Mouse (Mus musculus) heart, postnatal 4 days (tissue): ENCODE results near the gene Ccdc85c. TPM values are rescaled to one million over a fixed set of nuclear protein-coding genes. Genes with fewer than 3 reads are reported as not detected.

ENCODE experiments used
- DNase-seq: peaks from one replicate; pipeline ENCODE4 v3.0.0; 2021
- total RNA-seq, 2 experiments: library from RNA; stranded (reverse); gene quantifications; 2 replicates each; pipeline ENCODE4 v1.2.3; 2021

Ccdc85c gene
- total RNA-seq, 2 experiments from 2014 or later, result 35.2 to 37.2 TPM

DNA sequence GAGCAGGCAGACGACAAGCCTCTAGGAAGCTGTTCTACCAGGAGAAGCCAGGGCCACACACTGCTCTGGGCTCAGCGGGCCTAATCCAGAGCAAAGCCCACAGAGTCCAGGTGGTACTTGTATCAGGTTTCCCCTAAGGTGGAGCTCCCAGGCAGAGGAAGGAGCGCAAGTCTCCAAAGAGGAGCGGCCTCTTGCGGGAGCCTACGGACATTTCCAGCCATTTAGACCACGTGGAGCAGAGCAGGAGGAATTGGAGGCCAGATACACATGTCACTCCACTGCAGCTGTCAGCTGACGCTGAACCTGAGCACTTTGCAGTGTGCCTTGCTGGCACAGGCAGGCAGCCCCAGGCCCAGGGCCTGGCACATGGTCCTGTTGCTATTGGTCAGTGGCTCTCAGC lies 60.1 kb downstream of the Ccdc85c start:
- no peak for DNase-seq

DNA sequence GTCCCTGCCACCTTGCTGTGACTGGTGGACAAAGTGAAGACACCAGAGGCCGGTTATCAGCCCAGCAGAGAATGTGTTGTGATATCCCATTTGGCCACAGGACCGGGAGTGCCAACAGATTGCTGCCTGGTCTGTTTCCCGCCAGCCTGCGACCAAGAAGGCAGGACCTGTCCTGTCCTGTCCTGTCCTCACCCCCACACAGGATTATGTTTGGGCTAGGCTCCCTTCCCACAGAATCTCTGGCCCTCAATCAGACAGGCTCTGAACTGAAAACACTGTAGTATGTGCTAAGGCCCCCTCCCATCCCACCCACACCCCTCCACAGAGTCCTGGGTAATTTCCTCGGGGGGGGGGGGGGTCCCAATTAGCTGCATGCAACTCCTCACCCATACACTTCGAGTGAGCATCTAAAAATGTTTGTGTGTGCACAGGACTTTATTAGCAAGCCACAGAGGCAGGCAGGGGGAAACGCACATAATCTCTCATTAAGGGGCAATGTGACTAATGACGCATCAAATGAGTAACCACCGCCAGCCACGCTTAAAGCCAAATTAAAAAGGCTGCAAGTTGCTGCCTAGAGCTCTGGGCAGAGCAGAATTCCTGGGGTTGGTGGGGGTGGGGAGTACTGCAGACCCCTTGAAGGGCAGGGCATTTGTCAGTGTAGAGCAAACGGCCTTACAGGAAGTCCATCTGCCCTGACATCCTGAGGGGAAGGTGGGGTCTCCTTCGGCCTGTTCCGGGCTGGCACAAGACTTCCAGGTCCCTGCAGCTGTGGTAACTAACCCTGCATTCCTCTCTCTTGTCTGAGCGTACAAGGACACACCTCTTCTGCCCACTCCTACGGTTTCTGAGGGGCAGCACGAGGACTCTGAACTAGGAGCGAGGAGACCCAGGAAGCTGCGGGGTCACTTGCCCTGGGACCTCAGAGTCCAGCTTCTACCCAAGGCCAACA lies 61.9 kb downstream of the Ccdc85c start:
- no peak for DNase-seq

DNA sequence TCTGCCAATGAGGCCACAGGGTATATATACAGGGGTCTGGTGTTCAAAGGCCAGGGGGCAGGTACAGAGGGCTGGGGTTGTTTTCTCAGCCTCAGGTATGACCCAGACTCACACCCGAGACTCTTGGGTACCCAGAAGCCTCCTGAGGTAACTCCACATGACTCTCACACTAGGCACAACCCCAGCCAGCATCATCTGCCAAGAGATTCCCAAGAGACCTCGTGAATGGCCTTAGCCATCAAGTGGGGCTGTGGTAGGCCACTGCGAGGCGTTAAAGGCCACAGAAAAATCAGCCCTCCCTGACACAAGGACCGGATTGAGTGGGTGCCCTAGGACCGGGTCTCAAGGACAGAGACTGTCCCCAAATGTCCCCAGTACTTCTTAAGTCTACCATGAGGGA lies 62.7 kb downstream of the Ccdc85c start:
- no peak for DNase-seq

DNA sequence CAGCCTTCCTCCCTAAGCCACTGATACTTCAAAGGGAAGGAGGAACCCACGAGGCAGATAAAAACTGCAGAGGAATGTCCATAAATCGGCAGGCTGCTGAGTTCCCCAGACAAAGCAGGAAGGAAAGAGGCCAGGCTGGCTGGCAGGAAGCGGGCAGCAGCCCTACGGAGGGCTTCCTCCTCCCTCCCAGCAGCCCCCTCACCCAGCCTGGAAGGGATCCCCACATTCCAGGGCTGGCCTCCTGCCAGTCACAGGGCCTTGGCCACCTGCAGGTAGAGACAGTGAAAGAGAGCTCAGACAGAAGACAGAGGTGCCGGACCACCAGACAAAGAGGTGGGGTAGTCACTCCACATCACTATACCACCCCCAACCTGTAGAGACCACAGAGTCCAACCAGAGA lies 63.2 kb downstream of the Ccdc85c start:
- DNase-seq, result no peak

DNA sequence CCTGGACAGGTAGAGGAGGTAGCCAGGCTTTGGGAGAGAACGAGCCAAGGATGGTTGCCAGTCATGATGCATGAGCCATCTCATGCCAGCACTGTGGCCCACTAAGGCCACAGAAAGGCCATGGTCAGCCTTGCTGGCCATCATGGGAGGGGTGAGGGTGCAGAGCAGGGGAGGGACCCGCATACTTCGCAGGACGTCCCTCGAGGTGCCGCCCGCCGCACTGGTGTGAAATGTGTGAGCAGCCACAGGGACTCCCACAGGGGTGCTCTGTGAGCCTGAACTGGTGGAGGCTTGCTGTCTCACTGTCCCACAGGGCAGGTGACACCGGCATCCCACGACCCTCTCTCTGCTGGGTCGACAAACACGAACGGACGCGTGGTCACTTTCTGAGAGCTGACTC lies 64.6 kb downstream of the Ccdc85c start:
- no peak for DNase-seq

DNA sequence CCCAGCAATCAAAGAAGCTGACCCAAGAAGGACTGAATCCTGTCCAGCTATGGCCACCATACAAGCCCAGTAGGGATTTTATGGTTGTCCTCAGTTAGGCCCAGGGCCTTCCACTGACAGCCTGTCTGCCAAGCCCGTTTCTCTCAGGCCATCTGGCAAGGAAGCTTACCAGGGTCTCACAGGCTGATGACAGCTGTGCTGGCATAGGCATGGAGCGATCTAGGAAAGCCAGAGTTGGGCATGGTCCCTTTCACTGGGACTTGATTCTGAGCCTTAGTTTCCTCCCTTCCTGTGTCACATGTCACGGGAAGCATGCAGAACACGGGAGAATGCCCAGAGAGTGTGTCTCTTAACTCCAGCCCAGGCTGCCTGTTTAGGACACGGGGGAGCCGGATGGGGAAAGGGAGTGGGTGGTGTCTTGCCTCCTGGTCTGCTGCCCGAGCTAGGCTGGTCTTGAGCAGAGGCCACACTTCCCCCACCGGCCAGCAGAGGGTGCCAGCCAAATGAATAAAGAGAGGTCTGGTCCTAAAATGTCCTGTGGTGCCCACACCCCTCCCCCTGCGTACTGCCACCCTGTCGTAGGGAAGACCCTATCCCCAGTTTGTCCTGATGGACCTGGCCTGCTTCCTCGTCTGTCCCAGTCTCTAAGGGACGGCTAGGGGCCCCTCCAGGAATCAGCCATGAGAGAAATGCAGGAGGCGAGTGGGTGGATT lies 66.3 kb downstream of the Ccdc85c start:
- DNase-seq, result peak; percentile 85

DNA sequence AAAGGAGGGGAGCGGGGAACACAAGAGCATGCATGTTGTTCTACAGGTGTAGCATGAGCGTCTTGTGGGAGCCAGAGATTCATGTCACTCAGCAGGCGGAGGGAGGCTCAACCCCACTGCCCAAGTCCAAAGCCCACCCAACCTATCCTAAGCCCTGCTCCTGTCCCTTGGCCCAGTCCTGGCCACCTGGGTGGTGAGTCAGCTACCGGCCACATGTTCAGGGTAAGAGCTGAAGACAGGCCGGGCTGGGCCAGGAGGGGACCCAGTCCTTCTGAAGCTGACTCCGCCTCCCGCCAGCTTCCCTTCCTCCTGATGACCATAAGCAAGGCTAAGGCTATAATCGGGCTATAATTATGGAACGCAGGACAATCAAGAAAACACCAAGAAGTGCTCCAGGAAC lies 67.0 kb downstream of the Ccdc85c start:
- no peak for DNase-seq

DNA sequence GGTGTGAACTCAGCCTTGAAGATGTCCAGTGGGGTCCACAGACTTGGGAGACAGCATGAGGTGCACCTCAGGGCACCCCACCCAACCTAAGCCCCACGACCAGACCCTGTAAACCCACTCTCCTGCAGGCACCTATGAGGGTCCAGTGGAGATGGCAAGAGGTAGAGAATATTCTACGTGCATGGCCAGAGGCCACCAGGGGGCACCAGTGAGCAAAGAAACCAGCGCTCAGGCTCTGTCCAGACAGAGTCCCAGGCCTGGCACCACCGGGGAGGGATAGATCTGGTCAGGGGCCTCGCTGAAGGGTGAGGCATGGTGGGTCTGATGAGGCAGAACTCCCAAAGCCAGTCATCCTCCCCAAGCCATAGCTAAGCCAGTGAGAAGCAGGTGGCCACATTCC lies 68.6 kb downstream of the Ccdc85c start:
- DNase-seq, result peak; percentile 88

DNA sequence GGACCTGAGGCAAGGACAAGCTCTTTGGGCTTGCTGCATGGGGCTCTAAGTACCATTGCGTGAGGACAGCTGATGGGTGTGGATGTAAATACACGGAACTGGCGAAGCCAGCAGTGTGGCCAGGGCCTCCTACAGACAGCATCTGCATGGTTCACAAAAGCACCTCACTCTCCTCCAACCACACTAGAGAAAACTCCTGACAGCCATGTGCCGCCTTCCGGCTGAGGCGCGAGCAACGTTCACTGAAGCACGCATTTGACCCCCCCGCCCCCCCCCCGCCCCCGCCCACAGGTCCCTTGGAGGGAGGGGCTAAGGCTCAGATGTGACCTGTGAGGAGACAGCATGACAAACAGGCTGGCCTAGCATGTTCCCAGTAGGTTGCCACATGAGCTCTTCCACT lies 70.2 kb downstream of the Ccdc85c start:
- DNase-seq, result no peak

DNA sequence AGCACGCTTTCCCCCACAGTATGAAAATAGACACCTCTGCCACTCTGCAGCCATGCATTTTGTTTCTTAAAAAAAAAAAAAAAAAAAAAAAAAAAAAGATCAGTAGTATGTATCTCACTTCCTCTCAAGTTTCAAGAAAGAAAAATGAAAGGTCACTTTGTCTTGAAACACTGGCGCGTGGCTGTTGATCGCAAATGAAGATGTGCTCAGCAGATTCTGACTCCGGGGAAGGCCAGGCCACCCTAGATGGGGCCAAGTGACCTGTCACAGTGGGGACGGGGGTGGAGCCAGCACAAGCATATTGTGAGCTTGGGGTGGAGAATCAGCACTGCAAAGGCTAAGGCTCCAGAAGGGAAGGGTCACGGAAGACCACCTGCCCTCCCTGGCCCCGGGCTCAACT lies 71.3 kb downstream of the Ccdc85c start:
- no peak for DNase-seq

DNA sequence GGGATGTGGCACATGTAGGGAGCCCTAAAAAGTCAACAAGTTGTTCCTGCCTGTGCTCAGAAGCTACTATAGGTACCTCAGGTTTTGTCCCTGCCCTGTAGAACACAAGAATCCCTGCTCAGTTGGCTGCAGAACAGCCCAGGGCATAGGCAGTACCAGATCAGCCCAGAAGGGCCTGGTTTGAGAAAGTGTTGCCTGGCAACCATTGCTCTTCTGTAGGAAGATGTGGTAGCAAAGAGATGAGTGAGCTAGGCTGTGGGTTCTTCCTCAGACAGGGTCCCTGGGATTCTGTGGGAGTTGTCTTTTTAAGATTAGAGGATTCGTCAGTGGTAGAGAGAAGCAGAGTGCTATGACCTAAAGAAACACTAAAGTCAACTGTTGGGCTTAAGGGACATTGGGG lies 75.1 kb downstream of the Ccdc85c start:
- no peak for DNase-seq

DNA sequence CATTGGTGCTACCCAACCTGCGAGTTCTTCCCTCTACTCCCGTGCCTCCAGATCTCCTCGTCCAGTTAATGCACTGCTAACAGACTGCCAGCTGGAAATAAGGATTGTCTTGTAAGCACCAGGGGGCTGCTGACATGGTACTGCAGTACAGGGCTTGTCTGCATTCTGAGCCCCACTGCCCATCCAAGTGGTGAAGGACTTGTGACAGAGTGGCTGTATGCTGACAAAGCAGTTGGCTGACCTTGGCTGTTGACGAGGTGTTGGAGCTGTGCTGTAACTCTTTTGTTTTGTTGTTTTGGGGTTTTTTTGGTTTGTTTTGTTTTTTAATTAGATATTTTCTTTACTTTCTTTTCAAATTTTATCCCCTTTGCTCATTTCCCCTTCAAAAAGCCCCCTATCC lies 76.8 kb downstream of the Ccdc85c start:
- no peak for DNase-seq

DNA sequence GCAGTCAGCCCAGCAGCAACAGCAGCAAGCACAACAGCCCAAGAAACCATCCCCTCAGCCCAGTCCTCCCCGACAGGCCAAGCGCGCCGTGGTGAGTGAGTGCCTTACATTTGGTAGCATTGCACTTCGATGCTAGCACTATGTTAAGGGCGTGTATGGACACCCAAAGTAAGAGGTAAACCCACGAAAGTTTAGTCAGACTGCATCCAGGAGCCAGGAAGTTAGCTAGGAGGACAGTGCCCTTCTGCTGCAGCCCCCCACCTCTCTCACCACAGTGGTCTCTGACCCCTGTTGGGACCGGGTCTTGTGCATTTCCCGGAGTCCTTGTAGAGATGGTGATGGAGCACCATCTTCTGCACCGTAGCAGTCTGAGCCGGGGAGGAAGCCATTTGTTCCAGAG lies 79.5 kb downstream of the Ccdc85c start:
- no peak for DNase-seq

DNA sequence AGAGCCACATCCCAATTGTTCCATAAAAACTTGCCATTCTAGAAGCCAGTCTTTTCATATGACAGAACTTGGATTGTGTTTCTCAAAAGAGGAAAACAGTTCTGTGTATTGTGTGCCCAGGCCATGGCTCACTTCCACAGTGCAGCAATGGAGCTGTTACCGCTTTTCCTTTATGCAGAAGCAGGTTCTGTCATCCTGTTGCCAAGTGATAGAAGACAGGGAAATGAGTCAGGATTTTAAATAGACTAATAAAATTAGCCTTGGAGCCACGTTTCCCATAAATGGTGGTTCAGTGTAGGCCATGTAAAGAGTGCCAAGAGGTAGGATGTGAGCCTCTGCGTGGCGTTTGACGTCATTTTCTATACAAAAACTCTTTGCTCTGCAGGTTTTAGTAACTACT lies 81.3 kb downstream of the Ccdc85c start:
- no peak for DNase-seq

DNA sequence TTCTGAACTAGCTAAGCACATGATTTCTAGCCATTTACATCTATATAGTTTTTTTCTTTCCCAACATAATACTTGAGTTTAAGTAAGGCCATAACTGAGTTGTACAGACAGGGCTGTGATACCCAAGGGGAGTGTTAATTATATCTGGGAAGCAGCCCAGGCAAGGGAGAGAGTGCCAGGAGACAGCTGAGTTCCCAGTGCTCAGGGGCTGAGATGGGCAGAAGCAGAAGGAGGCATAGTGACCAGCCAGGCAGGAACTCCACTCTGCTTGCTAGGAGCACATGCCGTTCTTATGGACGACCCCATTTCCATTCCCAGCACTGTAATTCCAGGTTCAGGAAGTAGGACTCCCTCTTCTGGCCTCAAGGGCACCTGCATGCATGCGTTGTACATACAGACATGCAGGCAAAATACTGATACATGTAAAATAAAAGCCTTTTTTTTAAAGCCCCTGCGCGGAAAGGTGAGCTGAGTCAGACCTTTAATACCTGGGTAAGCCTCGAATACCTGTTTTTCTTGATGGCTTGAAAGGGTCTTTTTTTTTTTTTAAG lies 87.6 kb downstream of the Ccdc85c start:
- DNase-seq, result no peak

DNA sequence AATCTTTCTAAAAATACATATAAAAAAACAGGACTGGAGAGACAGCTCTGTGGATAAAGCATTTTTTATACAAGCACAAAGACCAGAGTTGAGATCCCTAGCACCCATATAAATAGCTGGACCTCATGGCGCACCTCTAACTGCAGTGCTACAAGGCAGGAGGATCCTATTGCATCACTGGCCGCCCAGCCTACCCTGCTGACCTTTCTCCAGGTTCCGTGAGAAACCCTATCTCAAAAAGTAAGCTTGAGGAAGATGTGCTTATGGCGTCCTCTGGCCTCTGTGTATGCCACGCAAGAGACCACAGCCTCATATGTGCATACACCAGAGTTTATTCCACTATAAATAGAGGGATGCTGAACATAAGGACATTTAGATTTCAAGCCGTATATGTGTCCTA lies 93.5 kb downstream of the Ccdc85c start:
- DNase-seq, result no peak

DNA sequence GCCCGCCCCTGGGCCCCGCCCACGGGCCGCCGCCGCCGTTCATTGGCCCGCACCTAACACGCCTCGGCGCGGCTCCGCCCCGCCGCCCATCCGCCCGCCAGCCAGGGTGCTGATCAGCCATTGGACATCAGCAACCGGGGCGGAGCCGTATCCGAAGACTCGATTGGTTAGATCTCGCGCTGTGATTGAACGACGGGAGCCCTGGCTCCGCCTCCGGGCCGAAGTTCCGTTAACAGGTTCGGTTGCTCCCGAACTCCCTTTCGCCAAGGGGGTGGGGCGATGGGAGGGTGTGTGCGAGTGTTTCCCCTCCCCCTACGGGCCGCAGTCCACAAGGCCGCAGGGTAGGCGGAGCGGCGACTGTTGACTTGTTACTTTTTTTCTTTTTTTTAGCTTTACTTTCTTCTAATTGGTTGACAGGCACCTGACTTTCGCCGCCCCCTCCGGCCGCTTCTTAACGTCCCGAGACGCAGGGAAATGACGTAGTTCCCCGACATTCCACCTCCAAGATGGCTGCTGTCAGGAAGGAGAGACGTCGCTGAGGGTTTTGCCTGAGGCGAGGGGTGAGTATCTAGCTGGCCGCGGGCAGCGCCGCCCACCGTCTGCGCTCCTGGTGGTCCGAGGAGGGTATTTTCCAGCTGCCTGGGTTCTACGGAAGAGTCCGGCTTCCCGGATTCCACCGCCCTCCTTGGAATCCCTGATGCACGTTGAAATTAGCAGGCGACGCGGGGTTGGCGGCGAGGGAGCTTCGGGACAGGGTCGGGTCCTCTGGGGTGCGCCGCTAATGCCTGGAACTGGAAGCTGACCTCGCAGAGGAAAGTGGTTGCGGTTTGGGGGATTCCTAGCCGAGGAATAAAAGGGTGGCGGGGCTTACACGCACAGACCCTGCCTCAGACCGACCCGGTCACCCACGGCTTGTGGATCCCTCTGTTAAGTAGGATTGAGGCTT lies 95.6 kb downstream of the Ccdc85c start, which contains the start of gene Ccnk:
Gene Ccnk (plus strand): TSS at position 259 of the 946 bp plus-strand sequence.
- DNase-seq, result peak; percentile 99

DNA sequence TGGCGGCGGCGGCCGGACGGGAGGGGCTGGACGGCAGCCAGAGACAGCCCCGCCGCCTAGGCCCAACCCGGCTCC lies 96.1 kb downstream of the Ccdc85c start, which contains the start of gene Setd3:
Gene Setd3 (minus strand): TSS at position 69 of the 75 bp plus-strand sequence.
- no peak for DNase-seq

DNA sequence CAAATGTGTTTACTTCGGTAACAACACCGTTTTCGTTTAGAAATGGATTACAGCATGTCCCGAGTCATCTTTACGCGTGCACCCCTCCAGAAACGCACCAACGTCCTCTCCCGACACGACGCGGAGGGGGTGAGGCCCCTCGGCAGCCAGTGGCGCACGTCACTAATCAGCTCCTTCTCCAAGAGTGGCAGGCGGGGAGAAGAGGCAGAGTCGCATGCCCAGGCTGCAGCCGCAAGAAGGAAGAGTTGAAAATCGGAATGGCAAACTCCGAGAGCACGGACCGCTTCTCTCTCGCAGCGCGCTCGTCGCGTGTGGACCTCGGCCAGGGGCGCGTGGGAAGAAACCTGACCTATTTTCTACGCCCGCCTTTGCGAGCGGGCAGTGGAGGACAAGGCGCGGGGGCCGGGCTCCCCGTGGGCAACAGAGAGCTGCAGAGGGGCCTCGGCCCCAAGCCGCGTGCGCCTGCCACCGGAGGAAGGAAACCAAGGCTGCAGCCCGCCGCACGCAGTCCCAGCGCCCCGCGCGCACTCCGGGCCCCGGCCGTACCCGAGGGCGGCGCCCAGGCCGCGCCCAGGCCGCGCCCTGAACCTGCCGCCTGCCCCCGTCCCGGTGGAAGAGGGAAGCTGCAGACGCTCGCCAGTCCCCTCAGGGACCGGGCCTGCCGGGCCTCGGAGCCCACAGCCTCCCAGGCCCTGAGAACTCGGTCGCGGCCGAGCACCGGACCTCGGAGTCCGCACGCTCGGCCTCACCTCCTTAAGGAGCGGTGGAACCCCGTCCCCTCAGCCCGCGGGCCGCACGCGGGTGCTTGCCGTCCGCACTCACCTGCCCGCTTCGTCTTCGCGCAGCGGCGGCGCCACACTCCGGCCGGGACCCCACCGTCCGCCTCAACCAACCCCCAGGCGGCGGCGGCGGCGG lies 96.6 kb downstream of the Ccdc85c start:
- DNase-seq, result peak; percentile 57

DNA sequence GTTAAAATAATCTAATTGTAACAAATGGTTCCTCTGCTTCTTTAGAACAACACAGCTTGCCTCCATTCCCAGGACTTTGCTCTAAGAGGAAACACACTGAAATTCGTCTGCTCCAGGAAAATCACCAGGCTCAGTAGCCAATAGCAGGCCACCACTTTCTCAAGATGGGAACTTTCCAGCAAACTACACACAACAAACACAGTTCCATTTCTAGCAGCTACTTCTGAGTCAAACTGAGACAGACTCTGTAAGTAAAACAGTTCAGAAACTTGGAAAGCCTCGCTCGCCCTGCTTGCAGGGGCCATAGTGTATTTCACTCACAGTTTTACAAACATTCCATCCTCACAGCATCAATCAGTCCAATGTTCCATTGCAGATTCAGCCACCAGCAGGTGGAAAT lies 98.9 kb downstream of the Ccdc85c start:
- no peak for DNase-seq

DNA sequence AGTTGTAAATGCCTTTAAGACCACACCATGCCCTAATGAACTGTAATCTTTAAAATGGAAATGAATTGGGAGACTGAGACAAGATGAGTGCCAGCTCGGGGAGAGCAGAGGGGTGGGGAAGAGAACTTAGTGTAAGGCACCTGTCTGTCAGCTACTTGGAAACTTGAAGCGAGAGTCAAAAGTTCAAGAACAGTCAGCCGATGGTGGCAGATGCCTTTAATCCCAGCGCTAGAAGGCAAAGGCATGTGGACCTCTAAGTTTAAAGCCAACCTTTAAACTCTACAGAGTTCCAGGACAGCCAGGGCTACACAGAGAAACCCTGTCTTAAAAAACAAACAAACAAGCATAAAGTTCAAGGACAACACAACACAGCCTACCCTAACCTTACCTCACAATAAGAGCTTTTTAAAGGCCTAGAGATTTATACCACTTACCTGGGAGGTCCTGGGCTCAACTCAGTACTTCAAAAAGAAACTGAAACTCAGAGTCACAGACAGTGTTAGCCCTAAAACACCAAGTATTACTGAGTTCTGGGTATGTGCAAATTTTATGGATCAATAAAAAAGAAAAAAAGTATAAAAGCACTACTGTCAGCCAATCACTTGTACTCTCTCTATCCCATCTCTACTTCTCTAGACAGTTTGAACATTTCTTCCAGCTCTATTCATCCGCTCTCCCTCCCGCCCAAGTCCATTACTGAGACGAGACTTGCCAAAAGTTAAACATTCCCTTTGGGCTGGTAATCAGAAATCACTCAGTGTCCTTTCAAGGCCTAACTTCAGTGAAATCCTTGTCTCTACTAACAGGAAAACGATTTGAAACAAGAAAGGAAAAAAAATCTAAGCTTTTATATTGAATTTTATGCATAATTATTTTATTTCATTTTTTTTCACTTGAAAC lies 100.4 kb downstream of the Ccdc85c start:
- DNase-seq, result no peak
